Mouse (Mus musculus) forebrain, embryonic 14.5 days (tissue): ENCODE results near the gene Kif3c. TPM values are rescaled to one million over a fixed set of nuclear protein-coding genes. Genes with fewer than 3 reads are reported as not detected.
A peak's percentile ranks its signal among the peaks of the same experiment; 100 is the strongest.
"Not testable (repeated sequence)": the region's sequence is repeated elsewhere in the genome, so short reads cannot be mapped to it uniquely, and the experiment has no call there.

Experiments
- ATAC-seq: fragments of 200-750 bp; cut with Nextera tagmentation; 2 replicates; pipeline ENCODE4 v1.8.0; 2017; ENCODE audit warnings: mild to moderate bottlenecking, moderate library complexity
- DNase-seq: peaks from one replicate; pipeline ENCODE4 v3.0.0-alpha.2; 2015; ENCODE audit warnings: low spot score
- H3K27ac ChIP-seq: fragments of 300-500 bp; sonication (generic); 2 replicates; pipeline ENCODE4 v1.5.1; 2014; ENCODE audit warnings: low read depth, mild to moderate bottlenecking, control low read depth, low read length, moderate library complexity
- H3K27me3 ChIP-seq: fragments of 300-500 bp; sonication (generic); replicated peaks from 2 replicates; pipeline ENCODE4 v1.6.1; 2014; ENCODE audit warnings: low read length, control low read depth, mixed read lengths; ENCODE audit not compliant: control insufficient read depth, insufficient read depth
- H3K36me3 ChIP-seq: fragments of 300-500 bp; sonication (generic); 2 replicates; pipeline ENCODE4 v1.6.1; 2014; ENCODE audit warnings: low read length, control low read depth; ENCODE audit not compliant: control insufficient read depth, insufficient read depth
- H3K4me1 ChIP-seq: fragments of 300-500 bp; sonication (generic); 2 replicates; pipeline ENCODE4 v1.6.1; 2014; ENCODE audit warnings: antibody characterized with exemption, low read length, control low read depth; ENCODE audit not compliant: control insufficient read depth, insufficient read depth
- H3K4me2 ChIP-seq: fragments of 300-500 bp; sonication (generic); 2 replicates; pipeline ENCODE4 v1.6.1; 2014; ENCODE audit warnings: mild to moderate bottlenecking, control low read depth, low read length
- H3K4me3 ChIP-seq: fragments of 300-500 bp; sonication (generic); 2 replicates; pipeline ENCODE4 v1.5.1; 2014; ENCODE audit warnings: low read depth, low read length, control low read depth
- H3K9ac ChIP-seq: fragments of 300-500 bp; sonication (generic); 2 replicates; pipeline ENCODE4 v1.6.1; 2014; ENCODE audit warnings: mild to moderate bottlenecking, low read length, control low read depth, moderate library complexity
- H3K9me3 ChIP-seq: fragments of 300-500 bp; sonication (generic); replicated peaks from 2 replicates; pipeline ENCODE4 v1.6.1; 2016; ENCODE audit warnings: low read length, control low read depth, mixed read lengths; ENCODE audit not compliant: control insufficient read depth
- WGBS: fragments of 180-500 bp; shearing (Covaris S2); extraction: QIAGEN DNeasy Blood & Tissue Kit; methylation state at CpG from one replicate; pipeline ENCODE4 v1.1.7; 2014; 5-methylcytosine and 5-hydroxymethylcytosine counted together
- polyA plus RNA-seq: library from polyadenylated mRNA; unstranded; fragments of >200 nt; fragmentation: Nextera tagmentation; extraction: Ambion mirVana; gene quantifications from 2 replicates; pipeline ENCODE4 v1.2.1, GENCODE M21; 2014

Gene Kif3c
- polyA plus RNA-seq, 1 experiment from 2014 or later = 50.8 TPM

- H3K36me3 ChIP-seq = peaks cover 84% of the 10 kb centered on the region
- no peak overlapping the region for H3K9ac ChIP-seq
- DNase-seq = peak; percentile 89
- no peaks in the 10 kb centered on the region for H3K27me3 ChIP-seq
- H3K9me3 ChIP-seq = no peaks in the 10 kb centered on the region
- no peak overlapping the region for H3K4me3 ChIP-seq
- no peak overlapping the region for H3K27ac ChIP-seq
- WGBS = 30% methylated on average over 12 of the region's 12 CpGs
- H3K4me1 ChIP-seq = no peaks in the 10 kb centered on the region; the same call in 1 of the 2 replicates
- peak; percentile 85 for ATAC-seq
- no peak overlapping the region for H3K4me2 ChIP-seq
Observed at GRCm38 (mm10) chr12:3390577-3391262, 25.8 kb downstream of the Kif3c start.

- 0 out of 2 replicates have a peak, but pooled peaks have one; percentile 10 for ATAC-seq
- Histone ChIP-seq H3K4me3 (no peak overlapping the region), H3K4me1 (no peaks in the 10 kb centered on the region), H3K9me3 (no peaks in the 10 kb centered on the region), H3K27ac (no peak overlapping the region), H3K9ac (no peak overlapping the region), H3K4me2 (no peak overlapping the region), H3K27me3 (no peaks in the 10 kb centered on the region), H3K36me3 (peaks cover 81% of the 10 kb centered on the region)
- DNase-seq = no peak
- 85% methylated on average over 1 of the region's 1 CpGs for WGBS
Observed at GRCm38 (mm10) chr12:3391276-3391675, 26.3 kb downstream of the Kif3c start.

DNA sequence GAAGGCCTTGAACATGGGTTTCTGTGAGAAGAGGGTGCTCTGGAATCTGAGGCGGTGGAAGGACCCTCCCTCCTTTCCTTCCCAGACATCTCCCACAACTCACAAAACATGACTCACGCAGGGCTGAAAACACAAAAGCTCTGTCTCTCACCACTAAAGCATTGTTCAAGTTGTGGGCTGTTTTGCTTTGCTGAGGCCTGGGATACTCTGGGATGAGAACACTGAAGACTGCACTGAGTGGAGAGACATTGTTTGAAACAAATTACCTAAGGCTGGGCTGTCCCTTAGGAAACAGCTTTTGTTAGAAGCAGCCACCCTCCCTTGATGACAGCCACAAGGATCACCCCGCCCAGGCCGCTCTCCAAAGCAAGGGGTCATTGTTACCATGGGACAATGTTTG is 28.2 kb downstream of the Kif3c start:
- Histone ChIP-seq H3K9me3 (no peaks in the 10 kb centered on the region), H3K9ac (no peak overlapping the region), H3K27me3 (no peaks in the 10 kb centered on the region), H3K4me3 (no peak overlapping the region), H3K27ac (no peak overlapping the region), H3K4me2 (no peak overlapping the region), H3K4me1 (no peaks in the 10 kb centered on the region), H3K36me3 (peaks cover 72% of the 10 kb centered on the region)
- WGBS = 66% methylated on average over 4 of the region's 4 CpGs
- ATAC-seq = no peak
- DNase-seq = no peak

- no peaks in the 10 kb centered on the region for H3K27me3 ChIP-seq
- 93% methylated on average over 8 of the region's 8 CpGs for WGBS
- no peaks in the 10 kb centered on the region for H3K9me3 ChIP-seq
- no peak overlapping the region for H3K27ac ChIP-seq
- H3K4me3 ChIP-seq = no peak overlapping the region
- peaks cover 67% of the 10 kb centered on the region for H3K36me3 ChIP-seq
- DNase-seq (no peak), ATAC-seq (no peak)
- no peaks in the 10 kb centered on the region for H3K4me1 ChIP-seq
- H3K9ac ChIP-seq = no peak overlapping the region
- H3K4me2 ChIP-seq = no peak overlapping the region
Observed at GRCm38 (mm10) chr12:3396931-3397330, 32.0 kb downstream of the Kif3c start.

DNA sequence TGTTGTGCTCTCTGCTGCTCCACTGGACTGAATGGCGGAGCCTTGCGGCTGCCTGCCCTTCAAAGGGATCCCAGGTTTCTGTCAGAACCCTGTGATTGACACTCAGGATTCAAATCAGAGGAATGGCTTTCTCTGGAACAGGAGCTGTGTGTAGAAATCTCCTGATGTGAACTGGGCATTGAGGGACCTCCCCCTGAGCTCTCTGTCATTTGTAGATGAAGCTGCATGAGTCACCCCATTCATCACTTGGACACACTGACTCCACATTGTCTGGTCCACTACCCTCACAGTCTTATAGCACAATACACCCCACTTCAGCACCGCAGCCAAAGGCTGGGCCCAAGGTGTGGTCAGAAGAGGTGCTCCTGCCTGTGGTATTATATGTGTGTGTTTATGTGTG is 40.7 kb downstream of the Kif3c start:
- not testable (repeated sequence) for H3K4me1 ChIP-seq, DNase-seq, H3K9ac ChIP-seq, H3K9me3 ChIP-seq, H3K27me3 ChIP-seq, H3K4me3 ChIP-seq, H3K27ac ChIP-seq, H3K4me2 ChIP-seq
- peak; percentile 6; the same call in 1 of the 2 replicates for ATAC-seq
- H3K36me3 ChIP-seq = peaks cover 44% of the 10 kb centered on the region
- 74% methylated on average over 3 of the region's 3 CpGs for WGBS

- Histone ChIP-seq H3K27me3 (no peaks in the 10 kb centered on the region), H3K9ac (no peak overlapping the region), H3K36me3 (peaks cover 38% of the 10 kb centered on the region), H3K27ac (no peak overlapping the region), H3K4me1 (no peaks in the 10 kb centered on the region), H3K4me3 (no peak overlapping the region), H3K9me3 (no peaks in the 10 kb centered on the region), H3K4me2 (no peak overlapping the region)
- DNase-seq (peak; percentile 71), ATAC-seq (peak; percentile 70)
- 50% methylated on average over 6 of the region's 6 CpGs for WGBS
Observed at GRCm38 (mm10) chr12:3406585-3406984, 41.7 kb downstream of the Kif3c start.

- ATAC-seq = no peak
- Histone ChIP-seq H3K27ac (no peak overlapping the region), H3K4me2 (no peak overlapping the region), H3K36me3 (no peaks in the 10 kb centered on the region), H3K27me3 (no peaks in the 10 kb centered on the region), H3K9ac (no peak overlapping the region), H3K9me3 (no peaks in the 10 kb centered on the region), H3K4me3 (no peak overlapping the region), H3K4me1 (no peaks in the 10 kb centered on the region)
- WGBS = 81% methylated on average over 4 of the region's 4 CpGs
- no peak for DNase-seq
Observed at GRCm38 (mm10) chr12:3414956-3415355, 50.0 kb downstream of the Kif3c start.

GRCm38 (mm10) chr12:3418761-3419160 is 53.8 kb downstream of the Kif3c start:
- no peaks in the 10 kb centered on the region for H3K36me3 ChIP-seq
- no peak overlapping the region for H3K27ac ChIP-seq
- no peaks in the 10 kb centered on the region for H3K4me1 ChIP-seq
- H3K9me3 ChIP-seq = no peaks in the 10 kb centered on the region
- no peak overlapping the region for H3K9ac ChIP-seq
- H3K27me3 ChIP-seq = no peaks in the 10 kb centered on the region
- H3K4me3 ChIP-seq = no peak overlapping the region
- H3K4me2 ChIP-seq = no peak overlapping the region
- ATAC-seq (no peak), DNase-seq (no peak)
- 93% methylated on average over 3 of the region's 3 CpGs for WGBS

GRCm38 (mm10) chr12:3420519-3420918 is 55.6 kb downstream of the Kif3c start:
- H3K9ac ChIP-seq = no peak overlapping the region
- no peaks in the 10 kb centered on the region for H3K27me3 ChIP-seq
- no peak overlapping the region for H3K4me2 ChIP-seq
- 95% methylated on average over 2 of the region's 2 CpGs for WGBS
- no peak for DNase-seq
- H3K27ac ChIP-seq = no peak overlapping the region
- no peaks in the 10 kb centered on the region for H3K36me3 ChIP-seq
- H3K9me3 ChIP-seq = no peaks in the 10 kb centered on the region
- H3K4me3 ChIP-seq = no peak overlapping the region
- ATAC-seq = no peak
- peaks cover 3% of the 10 kb centered on the region for H3K4me1 ChIP-seq
